Mouse (Mus musculus) forebrain, embryonic 16.5 days (tissue): ENCODE results near the gene Timp4. TPM values are rescaled to one million over a fixed set of nuclear protein-coding genes. Genes with fewer than 3 reads are reported as not detected.

Source experiments
- ATAC-seq: fragments of 200-750 bp; cut with Nextera tagmentation; 2 replicates; pipeline ENCODE4 v1.8.0; 2017; ENCODE audit warnings: mild to moderate bottlenecking, moderate library complexity
- H3K27ac ChIP-seq: fragments of 300-500 bp; sonication (generic); 2 replicates; pipeline ENCODE4 v1.5.1; 2014; ENCODE audit warnings: low read length, control low read depth
- H3K27me3 ChIP-seq: fragments of 300-500 bp; sonication (generic); replicated peaks from 2 replicates; pipeline ENCODE4 v1.6.1; 2014; ENCODE audit warnings: low read length; ENCODE audit not compliant: control insufficient read depth, insufficient read depth
- H3K36me3 ChIP-seq: fragments of 300-500 bp; sonication (generic); 2 replicates; pipeline ENCODE4 v1.6.1; 2014; ENCODE audit not compliant: control insufficient read depth, insufficient read depth
- H3K4me1 ChIP-seq: fragments of 300-500 bp; sonication (generic); replicated peaks from 2 replicates; pipeline ENCODE4 v1.6.1; 2014; ENCODE audit warnings: low read length; ENCODE audit not compliant: control insufficient read depth, insufficient read depth
- H3K4me2 ChIP-seq: fragments of 300-500 bp; sonication (generic); 2 replicates; pipeline ENCODE4 v1.6.1; 2014; ENCODE audit warnings: mild to moderate bottlenecking, low read length, control low read depth
- H3K4me3 ChIP-seq: fragments of 300-500 bp; sonication (generic); replicated peaks from 2 replicates; pipeline ENCODE4 v1.5.1; 2014; ENCODE audit warnings: mild to moderate bottlenecking, low read length, control low read depth
- H3K9ac ChIP-seq: fragments of 300-500 bp; sonication (generic); replicated peaks from 2 replicates; pipeline ENCODE4 v1.6.1; 2014; ENCODE audit warnings: low read depth, low read length, control low read depth
- H3K9me3 ChIP-seq: fragments of 300-500 bp; sonication (generic); 2 replicates; pipeline ENCODE4 v1.6.1; 2016; ENCODE audit warnings: low read length; ENCODE audit not compliant: control insufficient read depth
- WGBS: fragments of 180-500 bp; shearing (Covaris S2); extraction: QIAGEN DNeasy Blood & Tissue Kit; methylation state at CpG from one replicate; pipeline ENCODE4 v1.1.7; 2014; 5-methylcytosine and 5-hydroxymethylcytosine counted together
- polyA plus RNA-seq: library from polyadenylated mRNA; unstranded; fragments of >200 nt; fragmentation: Nextera tagmentation; extraction: Ambion mirVana; gene quantifications from 2 replicates; pipeline ENCODE4 v1.2.1, GENCODE M21; 2015

Gene Timp4
- polyA plus RNA-seq: 2.7 and 3.1 TPM in 2 replicates

- 16% methylated on average over 7 of the region's 10 CpGs for WGBS
Measured at GRCm38 (mm10) chr6:115252099-115252873, at the start of gene Timp4. Timp4 (minus strand) TSS chr6:115252205.

GRCm38 (mm10) chr6:115293877-115294276 lies 41.9 kb upstream of the Timp4 start:
- ATAC-seq: no peak
- Histone ChIP-seq H3K9me3 (no peaks in the 10 kb centered on the region), H3K27me3 (no peaks in the 10 kb centered on the region)

More at GRCm38 (mm10) chr6:115252099-115252873, at the start of gene Timp4:
- no peak within 1 kb of the TSS for H3K9ac ChIP-seq
- H3K4me1 ChIP-seq: peaks cover 4% of the 10 kb centered on the region; the same call in 1 of the 2 replicates
- no peaks in the 10 kb centered on the region for H3K36me3 ChIP-seq
- no peak for ATAC-seq
- no peak within 1 kb of the TSS for H3K27ac ChIP-seq
- H3K4me3 ChIP-seq: no peak within 1 kb of the TSS
- H3K4me2 ChIP-seq: peak within 1 kb of the TSS; percentile 30
- H3K27me3 ChIP-seq: no peaks in the 10 kb centered on the region
- H3K9me3 ChIP-seq: no peaks in the 10 kb centered on the region

GRCm38 (mm10) chr6:115292621-115293020 lies 40.6 kb upstream of the Timp4 start:
- H3K4me1 ChIP-seq: no peaks in the 10 kb centered on the region
- H3K9ac ChIP-seq: no peak overlapping the region
- H3K4me3 ChIP-seq: no peak overlapping the region
- no peaks in the 10 kb centered on the region for H3K9me3 ChIP-seq
- H3K27ac ChIP-seq: no peak overlapping the region
- H3K4me2 ChIP-seq: no peak overlapping the region
- H3K27me3 ChIP-seq: no peaks in the 10 kb centered on the region
- no peaks in the 10 kb centered on the region for H3K36me3 ChIP-seq
- 55% methylated on average over 6 of the region's 6 CpGs for WGBS
- no peak for ATAC-seq

More at GRCm38 (mm10) chr6:115293877-115294276, 41.9 kb upstream of the Timp4 start:
- H3K36me3 ChIP-seq: no peaks in the 10 kb centered on the region
- no peak overlapping the region for H3K4me2 ChIP-seq
- WGBS: 75% methylated on average over 2 of the region's 2 CpGs
- H3K4me3 ChIP-seq: no peak overlapping the region
- H3K9ac ChIP-seq: no peak overlapping the region
- no peaks in the 10 kb centered on the region for H3K4me1 ChIP-seq
- H3K27ac ChIP-seq: no peak overlapping the region

- Histone ChIP-seq H3K4me2 (no peak overlapping the region), H3K4me1 (no peaks in the 10 kb centered on the region), H3K9ac (no peak overlapping the region), H3K27ac (no peak overlapping the region), H3K4me3 (no peak overlapping the region), H3K9me3 (no peaks in the 10 kb centered on the region), H3K36me3 (no peaks in the 10 kb centered on the region), H3K27me3 (no peaks in the 10 kb centered on the region)
- 84% methylated on average over 6 of the region's 6 CpGs for WGBS
- no peak for ATAC-seq
Measured at GRCm38 (mm10) chr6:115291823-115292222, 39.8 kb upstream of the Timp4 start.

GRCm38 (mm10) chr6:115291068-115291467 lies 39.1 kb upstream of the Timp4 start:
- 88% methylated on average over 2 of the region's 2 CpGs for WGBS
- ATAC-seq: no peak
- H3K9me3 ChIP-seq: no peaks in the 10 kb centered on the region
- H3K27ac ChIP-seq: no peak overlapping the region
- no peaks in the 10 kb centered on the region for H3K4me1 ChIP-seq
- no peak overlapping the region for H3K9ac ChIP-seq
- H3K4me2 ChIP-seq: no peak overlapping the region
- H3K27me3 ChIP-seq: no peaks in the 10 kb centered on the region
- no peak overlapping the region for H3K4me3 ChIP-seq
- no peaks in the 10 kb centered on the region for H3K36me3 ChIP-seq

GRCm38 (mm10) chr6:115290561-115290960 lies 38.6 kb upstream of the Timp4 start:
- Histone ChIP-seq H3K4me1 (no peaks in the 10 kb centered on the region), H3K4me3 (no peak overlapping the region), H3K9me3 (no peaks in the 10 kb centered on the region), H3K4me2 (no peak overlapping the region), H3K27me3 (no peaks in the 10 kb centered on the region), H3K27ac (no peak overlapping the region), H3K36me3 (no peaks in the 10 kb centered on the region), H3K9ac (no peak overlapping the region)
- no peak for ATAC-seq
- WGBS: 77% methylated on average over 5 of the region's 5 CpGs

- Histone ChIP-seq H3K4me2 (no peak overlapping the region), H3K4me1 (no peaks in the 10 kb centered on the region), H3K36me3 (no peaks in the 10 kb centered on the region), H3K9ac (no peak overlapping the region), H3K4me3 (no peak overlapping the region), H3K27me3 (no peaks in the 10 kb centered on the region), H3K9me3 (no peaks in the 10 kb centered on the region), H3K27ac (no peak overlapping the region)
- 95% methylated on average over 3 of the region's 3 CpGs for WGBS
- no peak for ATAC-seq
Measured at GRCm38 (mm10) chr6:115288223-115288622, 36.2 kb upstream of the Timp4 start.

GRCm38 (mm10) chr6:115286441-115286840 lies 34.4 kb upstream of the Timp4 start:
- Histone ChIP-seq H3K9me3 (no peaks in the 10 kb centered on the region), H3K36me3 (no peaks in the 10 kb centered on the region), H3K4me1 (no peaks in the 10 kb centered on the region), H3K9ac (no peak overlapping the region), H3K4me2 (no peak overlapping the region), H3K27ac (no peak overlapping the region), H3K4me3 (no peak overlapping the region), H3K27me3 (no peaks in the 10 kb centered on the region)
- WGBS: 86% methylated on average over 6 of the region's 6 CpGs
- ATAC-seq: no peak

GRCm38 (mm10) chr6:115284153-115284552 lies 32.1 kb upstream of the Timp4 start:
- H3K36me3 ChIP-seq: no peaks in the 10 kb centered on the region
- H3K27me3 ChIP-seq: no peaks in the 10 kb centered on the region; the same call in 1 of the 2 replicates
- 91% methylated on average over 2 of the region's 2 CpGs for WGBS
- H3K9ac ChIP-seq: no peak overlapping the region
- no peak overlapping the region for H3K4me3 ChIP-seq
- H3K9me3 ChIP-seq: no peaks in the 10 kb centered on the region
- H3K4me1 ChIP-seq: no peaks in the 10 kb centered on the region
- no peak for ATAC-seq
- no peak overlapping the region for H3K4me2 ChIP-seq
- no peak overlapping the region for H3K27ac ChIP-seq
